ENCODE assay signal across 23 mouse cellular contexts in genomic region chr6:39316089-39316488, GRCm38 (mm10).
DNase-seq lines count a peak whose midpoint lies in the region; ATAC-seq and TF ChIP-seq lines count a peak whose summit lies in the region.
"Had no signal": no experiment of that assay in that cellular context is flagged by ENCODE, and none has a peak within 500 bp of the region (broad histone marks: within the 10 kb centered on the region; RNA-seq: fewer than 3 reads in every experiment).

No protein-coding gene starts in this region.

- H3K36me3 ChIP-seq in splenic B cell, adult 2 months (ENCODE audit: control insufficient read depth, insufficient read depth, low read length, poor library complexity, severe bottlenecking): no peaks in the 10 kb centered on the region
- no peaks in the 10 kb centered on the region for H3K36me3 ChIP-seq in hindbrain, postnatal 0 days (ENCODE audit: insufficient read depth, low read length)
- H3K36me3 ChIP-seq: embryonic facial prominence, embryonic 12.5 days; heart, embryonic 10.5 days; hindbrain, embryonic 15.5 days; liver, embryonic 12.5 days; neural tube, embryonic 12.5 days had no signal

- no peak overlapping the region for H3K27ac ChIP-seq in hindbrain, postnatal 0 days
- H3K27ac ChIP-seq: embryonic facial prominence, embryonic 12.5 days; heart, embryonic 10.5 days; hindbrain, embryonic 15.5 days; liver, embryonic 12.5 days; neural tube, embryonic 12.5 days had no signal

- peak; percentile 92 for ATAC-seq in inflammation-experienced regulatory T-cells, adult 6 months
- ATAC-seq in hindbrain, postnatal 0 days: no peak
- ATAC-seq: liver, embryonic 12.5 days had no signal

- H3K4me2 ChIP-seq in hindbrain, postnatal 0 days (ENCODE audit: low read depth, low read length): no peak overlapping the region
- H3K4me2 ChIP-seq: embryonic facial prominence, embryonic 12.5 days; hindbrain, embryonic 15.5 days; liver, embryonic 12.5 days; lung, embryonic 14.5 days; neural tube, embryonic 12.5 days had no signal

- H3K27me3 ChIP-seq in splenic B cell, adult 2 months (ENCODE audit: control insufficient read depth, insufficient read depth, low read length, poor library complexity, severe bottlenecking): no peaks in the 10 kb centered on the region
- H3K27me3 ChIP-seq in hindbrain, postnatal 0 days (ENCODE audit: insufficient read depth, low read length): no peaks in the 10 kb centered on the region
- H3K27me3 ChIP-seq: embryonic facial prominence, embryonic 12.5 days; hindbrain, embryonic 15.5 days; liver, embryonic 12.5 days; neural tube, embryonic 12.5 days had no signal

- no peaks in the 10 kb centered on the region; the same call in 1 of the 2 replicates for H3K4me1 ChIP-seq in hindbrain, postnatal 0 days (ENCODE audit: insufficient read depth, low read length)
- H3K4me1 ChIP-seq: embryonic facial prominence, embryonic 12.5 days; liver, embryonic 12.5 days; neural tube, embryonic 12.5 days had no signal

- H3K9me3 ChIP-seq in hindbrain, postnatal 0 days (ENCODE audit: low read length): no peaks in the 10 kb centered on the region
- H3K9me3 ChIP-seq: embryonic facial prominence, embryonic 12.5 days; heart, embryonic 10.5 days; hindbrain, embryonic 15.5 days; liver, embryonic 12.5 days; neural tube, embryonic 12.5 days had no signal

- 92% methylated on average over 5 of the region's 6 CpGs for WGBS in hindbrain, postnatal 0 days

- TF ChIP-seq CTCF in hindbrain, postnatal 0 days (IDR thresholded peaks at IDR 0.05; ENCODE audit: low read depth): no peak

- peak; percentile 35 for DNase-seq in spleen, adult 12 weeks (ENCODE audit: low spot score)
- DNase-seq in spleen, postnatal 14 days (ENCODE audit: low spot score in 2 of 2): no peak
- peak; percentile 23 for DNase-seq in MEL-GATA-1-ER (ENCODE audit: extremely low read depth, low read depth)
- DNase-seq in splenic B cell, adult 2 months (ENCODE audit: low read depth, low spot score): peak; percentile 88
- no peak for DNase-seq in hindbrain, postnatal 0 days (ENCODE audit: low spot score)
- DNase-seq in frontal cortex, postnatal 25 days (ENCODE audit: low spot score in 2 of 2): no peak
- DNase-seq in yolk sac, embryonic 10.5 days (ENCODE audit: low spot score): no peak
- DNase-seq: adrenal gland, postnatal 14 days; cerebellum, adult 2 months; gastrocnemius, postnatal 25 days; heart, postnatal 10 days; kidney, adult 2 months; kidney, postnatal 14 days; layer of hippocampus, adult 9-11 months; lung, embryonic 14.5 days; right cerebral cortex, postnatal 14 days; thymus, postnatal 25 days had no signal

- no peak overlapping the region for H3K9ac ChIP-seq in hindbrain, postnatal 0 days (replicated peaks; ENCODE audit: low read length)
- H3K9ac ChIP-seq: embryonic facial prominence, embryonic 12.5 days; hindbrain, embryonic 15.5 days; liver, embryonic 12.5 days; lung, embryonic 14.5 days; neural tube, embryonic 12.5 days had no signal

- no peak overlapping the region for H3K4me3 ChIP-seq in hindbrain, postnatal 0 days (ENCODE audit: low read length)
- H3K4me3 ChIP-seq: embryonic facial prominence, embryonic 12.5 days; heart, embryonic 10.5 days; hindbrain, embryonic 15.5 days; liver, embryonic 12.5 days; neural tube, embryonic 12.5 days had no signal

Comparison
In these comparisons a context has a peak if more than half of its experiments do, and no peak if none do; other contexts are left out.
1. DNase-seq: peak in spleen, adult 12 weeks (single experiment), MEL-GATA-1-ER (single experiment) and splenic B cell, adult 2 months (single experiment); none in spleen, postnatal 14 days (0 of 2), hindbrain, postnatal 0 days (single experiment), frontal cortex, postnatal 25 days (0 of 2) and yolk sac, embryonic 10.5 days (single experiment).